Mouse (Mus musculus): Measurements from ENCODE around the gene Tmem128.

GRCm38 (mm10) chr5:38240727-38241472 lies 19.1 kb upstream of the Tmem128 start:
- TF ChIP-seq CTCF (IDR thresholded peaks at IDR 0.05; ENCODE audit: borderline replicate concordance, insufficient read depth, low read depth, low read length), result no peak
- no peak for TF ChIP-seq POLR2A (IDR thresholded peaks at IDR 0.05; ENCODE audit: borderline replicate concordance, insufficient read depth, low read length)
